Mouse (Mus musculus) leukemia stem cell, adult 10-12 weeks (primary cell): ENCODE measurements around the gene Tcaf1. TPM values are rescaled to one million over a fixed set of nuclear protein-coding genes. Genes with fewer than 3 reads are reported as not detected.

Experiments
- polyA plus RNA-seq: library from polyadenylated mRNA; stranded (reverse); fragments of >175 nt; gene quantifications from 2 replicates; pipeline ENCODE4 v1.2.3, GENCODE M21; 2012; ENCODE audit warnings: low replicate concordance

Gene Tcaf1
- 0.11 and 0.17 TPM in 2 replicates for polyA plus RNA-seq

GRCm38 (mm10) chr6:42709291-42710211 is at the start of gene Tcaf1:
Gene Tcaf1, minus strand, starts transcription at chr6:42710088.

DNA sequence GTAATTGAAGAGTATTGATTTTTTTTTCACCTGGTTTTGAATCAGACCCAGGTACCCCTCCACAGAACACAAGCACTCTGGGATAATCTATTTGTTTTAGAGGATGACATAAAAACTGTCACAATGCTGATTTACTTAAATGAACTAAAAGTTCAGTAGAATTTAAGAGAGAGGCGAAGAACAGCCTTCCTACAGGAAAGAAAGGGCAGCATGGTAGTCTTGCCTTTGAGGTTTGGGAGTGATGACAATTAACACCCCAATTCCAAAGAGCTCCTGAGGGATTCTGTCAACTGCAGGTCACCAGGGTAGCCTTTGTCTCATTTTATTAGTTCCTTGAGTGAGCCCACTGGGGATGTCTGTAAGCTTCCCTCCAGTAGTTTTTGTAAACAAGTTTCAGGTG is 46.2 kb upstream of the Tcaf1 start, which contains the start of gene Olfr38:
Gene Olfr38, plus strand, starts transcription at position 301 of the 400 bp plus-strand sequence.

GRCm38 (mm10) chr6:42739071-42739470 is 29.2 kb upstream of the Tcaf1 start, which contains the start of gene Olfr453:
Gene Olfr453, plus strand, starts transcription at chr6:42739371.

GRCm38 (mm10) chr6:42644912-42645549 is 64.9 kb downstream of the Tcaf1 start, which contains the start of gene Tcaf2:
Gene Tcaf2, minus strand, starts transcription at chr6:42645254.

Other genes starting within 250 kb of the Tcaf1 start
- gene Olfr458, start 244.9 kb downstream of the Tcaf1 start, polyA plus RNA-seq = not detected in 2 replicates
- not detected in 2 replicates for gene Olfr457, start 233.8 kb downstream of the Tcaf1 start, polyA plus RNA-seq
- not detected in 2 replicates for gene Olfr456, start 222.9 kb downstream of the Tcaf1 start, polyA plus RNA-seq
- not detected in 2 replicates for gene Olfr455, start 162.5 kb downstream of the Tcaf1 start, polyA plus RNA-seq
- gene Tcaf3, start 112.4 kb downstream of the Tcaf1 start, polyA plus RNA-seq = not detected in 2 replicates
- not detected in 2 replicates for gene Tcaf2, start 64.8 kb downstream of the Tcaf1 start, polyA plus RNA-seq
- gene Olfr453, start 29.3 kb upstream of the Tcaf1 start, polyA plus RNA-seq = not detected in 2 replicates
- 0.06 TPM in 1 of 2 replicates, not detected in the other for gene Olfr38, start 46.3 kb upstream of the Tcaf1 start, polyA plus RNA-seq
- gene Olfr452, start 75.0 kb upstream of the Tcaf1 start, polyA plus RNA-seq = not detected in 2 replicates
- 0.26 TPM in 1 of 2 replicates, not detected in the other for gene Olfr450, start 101.9 kb upstream of the Tcaf1 start, polyA plus RNA-seq
- gene Olfr449, start 124.3 kb upstream of the Tcaf1 start, polyA plus RNA-seq = not detected in 2 replicates
- gene Olfr448, start 180.4 kb upstream of the Tcaf1 start, polyA plus RNA-seq = not detected in 2 replicates
- gene Olfr447, start 198.8 kb upstream of the Tcaf1 start, polyA plus RNA-seq = not detected in 2 replicates
- not detected in 2 replicates for gene Olfr446, start 211.3 kb upstream of the Tcaf1 start, polyA plus RNA-seq
- gene Olfr444, start 239.0 kb upstream of the Tcaf1 start, polyA plus RNA-seq = not detected in 2 replicates